Mouse (Mus musculus): ENCODE measurements at regions not wholly inside any gene's neighbourhood (a gene's known extent, or its start where the extent isn't known, plus 50 kb on each side); places are given as distances from the start of the nearest gene placed in this dataset.

DNA sequence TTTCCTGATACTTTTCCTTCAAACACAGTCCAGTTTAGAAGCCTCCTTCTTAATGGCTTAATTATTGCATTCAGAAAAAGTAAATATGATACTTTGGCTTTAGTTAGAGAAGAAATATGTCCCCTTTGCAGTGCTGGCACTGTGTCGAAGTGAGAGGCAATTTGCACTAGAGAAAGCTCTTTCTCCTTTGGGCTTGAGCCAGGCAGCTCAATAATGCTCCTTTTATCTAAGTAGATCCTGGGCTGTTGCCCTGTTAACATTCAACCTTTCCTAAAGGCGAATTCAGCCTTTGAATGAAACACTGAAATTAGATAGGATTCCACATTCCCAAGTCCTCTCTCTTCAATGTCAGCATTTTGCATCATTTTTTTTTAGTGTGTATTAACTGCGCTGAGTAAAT lies 386.5 kb downstream of the Epha4 start:
- no peak for TF ChIP-seq POLR2A (IDR thresholded peaks at IDR 0.05; ENCODE audit: borderline replicate concordance, extremely low read depth, low read depth, low read length)
- TF ChIP-seq CTCF (IDR thresholded peaks at IDR 0.05; ENCODE audit: insufficient read depth, low read length): no peak
